Mouse (Mus musculus) gastrocnemius, postnatal 25 days (tissue): ENCODE measurements around the gene Serpinb13. TPM values are rescaled to one million over a fixed set of nuclear protein-coding genes. Genes with fewer than 3 reads are reported as not detected.
"Not testable (repeated sequence)": the region's sequence is repeated elsewhere in the genome, so short reads cannot be mapped to it uniquely, and the experiment has no call there.

Experiments
- DNase-seq: peaks from one replicate; pipeline ENCODE4 v3.0.0; 2022
- long read RNA-seq, 2 experiments: library from polyadenylated mRNA; stranded (forward); transcript quantifications; one replicate each; pipeline ENCODE4 v2.0.0; 2021
- total RNA-seq, 2 experiments: library from RNA; stranded (reverse); gene quantifications; 1 replicate in 1 of 2; 2 replicates in 1 of 2; pipeline ENCODE4 v1.2.3; 2021

The Serpinb13 gene
- not detected for total RNA-seq
- long read RNA-seq, experiment 1 = 0 reads
- long read RNA-seq, experiment 2 = 0 reads

GRCm38 (mm10) chr1:106980684-106981083, at the start of gene Serpinb13:
Gene Serpinb13 (plus strand): TSS chr1:106980984.
- no peak for DNase-seq

- no peak for DNase-seq
Observed at GRCm38 (mm10) chr1:106931954-106932353, 48.8 kb upstream of the Serpinb13 start.

GRCm38 (mm10) chr1:106933658-106934057, 47.1 kb upstream of the Serpinb13 start:
- no peak for DNase-seq

- DNase-seq = no peak
Observed at GRCm38 (mm10) chr1:106934265-106934664, 46.5 kb upstream of the Serpinb13 start, which contains the start of gene Serpinb12. Gene Serpinb12 (plus strand): TSS chr1:106934449.

DNA sequence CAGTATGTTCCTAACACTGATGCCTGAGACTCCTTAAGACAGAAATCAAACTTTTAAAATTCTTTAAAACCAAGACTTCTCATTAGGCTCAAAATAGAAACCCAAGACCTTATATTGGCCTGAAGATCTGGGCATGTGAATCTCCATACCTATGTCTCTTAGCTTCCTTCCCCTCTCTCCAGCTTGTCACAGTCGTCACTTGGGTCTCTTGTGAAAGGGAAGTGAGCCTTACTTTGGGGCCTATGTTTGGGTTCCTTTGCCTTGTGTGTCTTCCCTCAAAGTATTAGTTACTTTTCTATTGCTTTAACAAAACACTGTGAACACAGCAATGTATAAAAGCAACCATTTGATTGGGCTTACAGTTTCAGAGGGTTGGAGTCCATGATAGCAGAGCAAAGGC, 33.6 kb upstream of the Serpinb13 start:
- DNase-seq = no peak

DNA sequence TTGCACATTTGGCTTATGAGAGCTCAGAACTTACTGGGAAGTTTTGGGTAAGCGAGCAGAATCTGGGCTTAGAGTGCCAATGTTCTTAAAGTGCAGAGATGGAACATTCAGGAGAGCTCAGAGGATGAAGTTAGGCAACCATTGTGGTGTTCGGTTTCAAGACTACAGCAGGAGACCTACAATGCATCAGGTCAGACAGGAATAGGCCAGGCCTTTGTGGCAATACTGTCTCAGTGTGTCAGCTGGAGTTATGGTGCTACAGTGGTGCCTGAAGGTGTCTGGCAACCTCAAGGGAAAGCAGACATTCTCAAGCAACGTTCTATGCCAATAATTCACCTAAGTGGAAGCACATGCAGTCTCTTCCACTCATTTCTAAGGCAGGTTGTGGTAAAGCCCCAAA, 20.8 kb upstream of the Serpinb13 start:
- no peak for DNase-seq

DNA sequence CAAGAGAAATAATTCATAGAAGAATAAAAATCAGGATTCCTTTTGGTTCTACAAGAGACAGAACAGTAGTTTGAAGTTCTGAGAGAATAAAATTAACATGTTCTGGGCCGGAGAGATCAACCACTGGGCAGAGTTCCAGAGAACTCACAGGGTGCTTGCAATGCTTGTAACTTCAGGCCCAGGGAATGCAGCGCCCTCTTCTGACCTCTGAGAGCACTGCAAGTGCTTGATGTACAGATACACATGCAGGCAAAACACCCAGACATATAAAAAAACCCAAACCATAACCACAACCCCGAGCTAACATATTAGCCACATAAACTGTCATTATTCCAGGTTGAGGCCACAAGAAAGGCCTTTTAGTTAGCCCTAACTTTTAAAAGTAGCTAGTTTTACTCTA, 19.8 kb upstream of the Serpinb13 start:
- DNase-seq = no peak

GRCm38 (mm10) chr1:106983092-106983491, 2.3 kb downstream of the Serpinb13 start:
- no peak for DNase-seq

- DNase-seq = no peak
Observed at GRCm38 (mm10) chr1:106983865-106984264, 3.1 kb downstream of the Serpinb13 start.

DNA sequence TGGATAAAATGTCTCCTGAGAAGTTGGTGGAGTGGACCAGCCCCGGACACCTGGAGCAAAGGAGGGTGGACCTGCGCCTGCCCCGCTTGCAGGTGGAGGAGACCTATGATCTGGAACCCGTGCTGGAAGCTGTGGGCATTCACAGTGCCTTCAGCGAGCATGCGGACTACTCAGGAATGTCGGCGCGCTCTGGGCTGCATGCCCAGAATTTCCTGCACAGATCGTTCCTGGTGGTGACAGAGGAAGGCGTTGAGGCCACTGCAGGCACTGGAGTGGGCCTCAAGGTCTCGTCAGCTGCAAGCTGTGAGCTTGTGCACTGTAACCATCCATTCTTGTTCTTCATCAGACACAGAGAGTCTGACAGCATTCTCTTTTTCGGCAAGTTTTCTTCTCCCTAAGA, 19.6 kb downstream of the Serpinb13 start:
- no peak for DNase-seq

DNA sequence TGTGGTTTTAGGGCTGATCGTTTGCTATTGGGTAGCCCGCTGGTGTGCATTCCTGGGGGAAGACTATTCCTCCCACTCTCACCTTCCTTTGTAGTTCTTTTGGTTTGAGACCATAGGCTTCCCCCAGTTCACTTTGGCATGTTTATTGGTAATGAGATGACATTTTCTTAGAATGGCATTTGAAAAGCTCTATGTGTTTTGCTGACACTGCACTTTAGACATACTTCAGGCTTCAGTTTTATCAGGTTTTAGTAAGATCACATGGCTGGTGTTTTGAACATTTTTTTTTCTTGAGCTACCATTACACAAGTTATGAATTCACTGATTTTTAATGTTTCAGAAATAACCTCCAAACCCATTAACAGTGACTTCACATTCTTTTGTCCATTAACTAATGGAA, 21.0 kb downstream of the Serpinb13 start:
- no peak for DNase-seq

DNA sequence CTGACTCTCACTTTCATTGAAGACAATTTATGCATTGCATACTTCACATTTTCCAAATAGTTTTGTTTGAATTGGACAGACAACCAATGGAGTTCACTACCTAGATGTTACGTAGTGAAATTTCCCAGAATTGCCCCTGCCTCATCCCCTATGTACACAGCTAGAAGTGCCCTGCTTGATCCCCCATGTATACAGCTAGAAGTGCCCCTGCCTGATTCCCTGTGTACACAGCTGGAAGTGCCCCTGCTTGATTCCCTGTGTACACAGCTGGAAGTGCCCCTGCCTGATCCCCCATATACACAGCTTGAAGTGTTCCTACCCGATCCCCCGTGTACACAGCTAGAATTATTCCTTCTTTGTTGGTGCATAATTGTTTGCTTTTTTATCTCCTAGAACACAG, 25.5 kb downstream of the Serpinb13 start:
- no peak for DNase-seq

GRCm38 (mm10) chr1:107014530-107014929, 33.7 kb downstream of the Serpinb13 start:
- no peak for DNase-seq

DNA sequence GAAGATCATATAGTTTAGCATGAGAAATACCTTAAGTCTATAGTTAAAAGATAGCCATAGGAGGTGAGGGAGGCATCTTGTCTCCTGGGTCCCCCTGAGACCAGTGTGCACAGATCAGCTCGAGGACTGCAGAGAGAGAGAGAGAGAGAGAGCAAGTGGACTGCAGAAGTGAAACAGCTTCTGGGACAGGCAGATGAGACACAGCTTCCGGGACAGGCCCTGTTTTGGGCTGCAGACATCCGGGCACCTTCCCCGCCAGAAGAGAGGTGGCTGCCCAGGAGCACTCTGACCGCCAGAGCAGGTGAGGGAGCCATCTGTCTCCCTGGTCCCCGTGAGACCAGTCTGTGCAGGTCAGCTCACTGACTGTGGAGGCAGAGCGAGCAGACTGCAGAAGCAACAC, 34.4 kb downstream of the Serpinb13 start:
- no peak for DNase-seq

DNA sequence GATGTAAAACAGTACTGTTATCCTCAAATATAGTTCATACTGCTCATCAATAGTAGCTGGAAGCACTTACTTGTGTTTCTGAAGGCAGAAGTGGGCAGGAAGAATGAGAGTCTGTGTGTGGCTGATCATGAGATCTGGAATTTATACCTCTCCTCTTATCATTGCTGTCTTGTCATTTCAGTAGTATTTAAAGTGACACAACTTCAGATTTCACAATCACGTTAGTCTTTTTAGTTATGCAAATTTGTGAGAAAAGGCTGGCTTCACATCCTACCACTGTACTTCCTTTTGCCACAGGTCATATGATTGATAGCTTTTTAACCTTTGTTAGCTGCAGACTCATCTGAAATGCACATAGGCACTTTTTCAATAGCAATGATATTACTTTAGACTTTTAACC, 45.1 kb downstream of the Serpinb13 start:
- DNase-seq = no peak

DNA sequence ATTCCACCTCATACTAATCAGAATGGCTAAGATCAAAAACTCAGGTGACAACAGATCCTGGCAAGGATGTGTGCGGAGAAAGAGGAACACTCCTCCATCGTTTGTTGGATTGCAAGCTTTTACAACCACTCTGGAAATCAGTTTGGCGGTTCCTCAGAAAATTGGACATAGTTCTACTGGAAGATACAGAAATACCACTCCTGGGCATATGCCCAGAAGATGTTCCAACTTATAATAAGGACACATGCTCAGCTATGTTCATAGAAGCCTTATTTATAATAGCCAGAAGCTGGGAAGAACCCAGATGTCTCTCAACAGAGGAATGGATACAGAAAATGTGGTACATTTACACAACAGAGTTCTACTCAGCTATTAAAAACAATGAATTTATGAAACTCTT, 53.5 kb downstream of the Serpinb13 start:
- DNase-seq = not testable (repeated sequence)

Other genes with a start within 250 kb of the Serpinb13 start
- gene Kdsr, start 221.3 kb upstream of the Serpinb13 start, total RNA-seq = 1 to 10 TPM; 3.7 to 4.8 TPM
- gene Vps4b, start 184.3 kb upstream of the Serpinb13 start, total RNA-seq = 10 to 100 TPM; 16.7 to 20.1 TPM
- gene Serpinb5, start 119.8 kb upstream of the Serpinb13 start, total RNA-seq = not detected
- not detected for gene Serpinb12, start 46.5 kb upstream of the Serpinb13 start, total RNA-seq
- gene Serpinb3a, start 71.3 kb downstream of the Serpinb13 start, total RNA-seq = not detected
- gene Serpinb3d, start 102.5 kb downstream of the Serpinb13 start, total RNA-seq = not detected